Mouse (Mus musculus) embryonic facial prominence, embryonic 15.5 days (tissue): ENCODE measurements around the gene Lefty2. TPM values are rescaled to one million over a fixed set of nuclear protein-coding genes. Genes with fewer than 3 reads are reported as not detected.

Experiments
- ATAC-seq: fragments of 200-750 bp; cut with Nextera tagmentation; 2 replicates; pipeline ENCODE4 v1.8.0; 2017; ENCODE audit warnings: low read depth, moderate TSS enrichment; ENCODE audit not compliant: insufficient number of reproducible peaks, low FRiP score, low TSS enrichment
- H3K27ac ChIP-seq: fragments of 300-500 bp; sonication (generic); replicated peaks from 2 replicates; pipeline ENCODE4 v1.5.1; 2015; ENCODE audit warnings: mild to moderate bottlenecking, inconsistent platforms
- H3K27me3 ChIP-seq: fragments of 300-500 bp; sonication (generic); 2 replicates; pipeline ENCODE4 v1.6.1; 2015; ENCODE audit warnings: inconsistent platforms
- H3K36me3 ChIP-seq: fragments of 300-500 bp; sonication (generic); 2 replicates; pipeline ENCODE4 v1.6.1; 2015; ENCODE audit warnings: mild to moderate bottlenecking, inconsistent platforms
- H3K4me1 ChIP-seq: fragments of 300-500 bp; sonication (generic); 2 replicates; pipeline ENCODE4 v1.6.1; 2015; ENCODE audit warnings: inconsistent platforms
- H3K4me2 ChIP-seq: fragments of 300-500 bp; sonication (generic); replicated peaks from 2 replicates; pipeline ENCODE4 v1.6.1; 2015; ENCODE audit warnings: mild to moderate bottlenecking, inconsistent platforms
- H3K4me3 ChIP-seq: fragments of 300-500 bp; sonication (generic); replicated peaks from 2 replicates; pipeline ENCODE4 v1.5.1; 2015; ENCODE audit warnings: mild to moderate bottlenecking, inconsistent platforms
- H3K9ac ChIP-seq: fragments of 300-500 bp; sonication (generic); 2 replicates; pipeline ENCODE4 v1.6.1; 2015; ENCODE audit warnings: inconsistent platforms
- H3K9me3 ChIP-seq: fragments of 300-500 bp; sonication (generic); replicated peaks from 2 replicates; pipeline ENCODE4 v1.6.1; 2016; ENCODE audit warnings: inconsistent platforms
- WGBS: fragments of 180-500 bp; shearing (Covaris S2); methylation state at CpG from one replicate; pipeline ENCODE4 v1.1.7; 2015; 5-methylcytosine and 5-hydroxymethylcytosine counted together
- polyA plus RNA-seq: library from polyadenylated mRNA; unstranded; fragments of >200 nt; fragmentation: Nextera tagmentation; extraction: Ambion mirVana; gene quantifications from 2 replicates; pipeline ENCODE4 v1.2.1, GENCODE M21; 2015

The Lefty2 gene
- polyA plus RNA-seq, 1 experiment from 2014 or later, result 0.24 TPM

DNA sequence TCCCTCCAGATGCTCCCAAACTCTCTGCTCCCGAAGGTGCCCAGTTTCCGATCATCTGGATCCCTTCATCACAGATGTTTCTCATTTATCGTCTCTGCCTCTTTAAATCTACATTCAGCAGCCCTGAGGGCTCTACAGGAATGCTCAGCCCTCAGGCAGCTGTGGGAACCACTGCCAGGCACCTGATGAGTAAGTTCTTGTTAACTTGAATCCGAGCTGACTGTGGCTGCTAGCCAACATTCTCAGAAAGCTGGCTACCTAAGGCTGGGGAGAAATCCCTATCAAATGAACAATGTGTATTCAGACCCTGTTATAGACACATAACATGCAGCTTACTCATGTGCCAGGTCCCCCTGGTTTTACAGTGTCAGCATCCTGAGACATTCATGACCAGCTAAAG is 20.9 kb downstream of the Lefty2 start:
- Histone ChIP-seq H3K9me3 (no peaks in the 10 kb centered on the region), H3K4me2 (no peak overlapping the region), H3K9ac (no peak overlapping the region), H3K36me3 (no peaks in the 10 kb centered on the region), H3K27me3 (no peaks in the 10 kb centered on the region), H3K4me1 (peaks cover 17% of the 10 kb centered on the region), H3K27ac (peak overlapping the region; percentile 58; the same call in 1 of the 2 replicates), H3K4me3 (no peak overlapping the region)
- ATAC-seq, result peak; percentile 77; the same call in 1 of the 2 replicates
- 16% methylated on average over 4 of the region's 4 CpGs for WGBS

DNA sequence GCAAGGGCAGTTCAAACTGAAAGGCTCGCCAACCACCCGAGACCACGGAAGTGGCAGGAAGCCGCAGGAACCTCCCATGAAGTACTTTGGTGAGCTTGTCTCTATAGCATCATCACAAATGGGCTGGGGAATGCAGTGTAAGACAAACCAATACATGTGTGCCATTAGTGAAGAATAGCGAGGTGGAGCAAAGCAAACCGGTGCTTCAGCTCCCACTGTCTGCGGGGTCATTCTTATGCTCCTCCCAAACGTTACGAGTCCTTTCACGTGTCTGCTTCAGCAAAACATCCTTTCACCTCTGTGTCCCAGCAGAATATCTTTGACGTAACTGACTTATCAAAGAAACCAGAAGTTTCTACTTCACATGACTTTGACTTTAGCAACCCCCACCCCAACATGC is 23.5 kb downstream of the Lefty2 start:
- Histone ChIP-seq H3K9ac (no peak overlapping the region), H3K9me3 (no peaks in the 10 kb centered on the region), H3K27me3 (no peaks in the 10 kb centered on the region), H3K36me3 (no peaks in the 10 kb centered on the region), H3K27ac (no peak overlapping the region), H3K4me1 (peaks cover 16% of the 10 kb centered on the region), H3K4me3 (no peak overlapping the region), H3K4me2 (no peak overlapping the region)
- no peak for ATAC-seq
- WGBS, result 87% methylated on average over 11 of the region's 11 CpGs

DNA sequence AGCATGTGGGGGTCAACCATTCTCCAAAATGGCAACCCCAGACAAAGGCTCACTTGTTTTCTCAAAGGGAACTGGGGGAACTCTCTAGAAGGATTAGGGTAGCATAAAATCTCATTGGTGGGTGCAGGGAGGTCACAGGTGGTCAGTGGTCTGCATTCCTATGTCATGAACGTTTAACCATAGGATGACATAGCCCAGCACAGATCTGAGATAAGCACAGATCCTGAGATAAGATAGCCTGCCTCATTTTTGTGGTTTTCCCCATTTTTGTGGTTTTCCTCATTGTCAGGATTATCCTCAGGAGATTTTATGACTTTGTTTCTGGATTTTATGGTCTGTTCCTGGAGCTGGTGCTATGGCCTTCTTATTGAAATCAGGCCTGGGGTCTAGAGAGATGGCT is 24.1 kb downstream of the Lefty2 start:
- Histone ChIP-seq H3K4me3 (no peak overlapping the region), H3K4me2 (no peak overlapping the region), H3K4me1 (peaks cover 12% of the 10 kb centered on the region), H3K9me3 (no peaks in the 10 kb centered on the region), H3K27me3 (no peaks in the 10 kb centered on the region), H3K36me3 (no peaks in the 10 kb centered on the region), H3K9ac (no peak overlapping the region), H3K27ac (no peak overlapping the region)
- ATAC-seq, result no peak
- 34% methylated on average over 1 of the region's 1 CpGs for WGBS

DNA sequence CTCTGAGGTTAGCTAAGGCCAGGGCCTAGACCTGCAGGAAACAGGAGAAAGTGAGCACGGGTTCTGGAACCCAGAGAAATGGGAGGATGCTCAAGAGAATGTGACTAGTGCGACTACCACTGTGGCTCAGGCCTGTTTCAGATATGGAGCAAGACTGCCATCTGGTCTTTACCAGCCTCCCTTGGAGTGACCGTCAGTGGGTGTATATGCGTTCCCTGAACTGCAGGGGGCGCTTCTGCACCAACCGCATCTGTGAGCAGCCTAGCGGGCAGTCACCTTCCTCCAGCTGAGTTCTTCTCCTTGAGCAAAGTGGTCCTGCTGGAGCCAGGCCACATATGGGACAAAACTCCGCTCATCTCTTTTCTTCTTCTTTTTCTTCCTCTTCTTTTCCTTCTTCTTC is 26.8 kb downstream of the Lefty2 start:
- no peak overlapping the region for H3K4me3 ChIP-seq
- no peaks in the 10 kb centered on the region for H3K4me1 ChIP-seq
- ATAC-seq, result no peak
- no peak overlapping the region for H3K27ac ChIP-seq
- no peak overlapping the region for H3K9ac ChIP-seq
- 32% methylated on average over 8 of the region's 8 CpGs for WGBS
- H3K36me3 ChIP-seq, result no peaks in the 10 kb centered on the region
- no peaks in the 10 kb centered on the region for H3K9me3 ChIP-seq
- no peak overlapping the region for H3K4me2 ChIP-seq
- no peaks in the 10 kb centered on the region for H3K27me3 ChIP-seq

DNA sequence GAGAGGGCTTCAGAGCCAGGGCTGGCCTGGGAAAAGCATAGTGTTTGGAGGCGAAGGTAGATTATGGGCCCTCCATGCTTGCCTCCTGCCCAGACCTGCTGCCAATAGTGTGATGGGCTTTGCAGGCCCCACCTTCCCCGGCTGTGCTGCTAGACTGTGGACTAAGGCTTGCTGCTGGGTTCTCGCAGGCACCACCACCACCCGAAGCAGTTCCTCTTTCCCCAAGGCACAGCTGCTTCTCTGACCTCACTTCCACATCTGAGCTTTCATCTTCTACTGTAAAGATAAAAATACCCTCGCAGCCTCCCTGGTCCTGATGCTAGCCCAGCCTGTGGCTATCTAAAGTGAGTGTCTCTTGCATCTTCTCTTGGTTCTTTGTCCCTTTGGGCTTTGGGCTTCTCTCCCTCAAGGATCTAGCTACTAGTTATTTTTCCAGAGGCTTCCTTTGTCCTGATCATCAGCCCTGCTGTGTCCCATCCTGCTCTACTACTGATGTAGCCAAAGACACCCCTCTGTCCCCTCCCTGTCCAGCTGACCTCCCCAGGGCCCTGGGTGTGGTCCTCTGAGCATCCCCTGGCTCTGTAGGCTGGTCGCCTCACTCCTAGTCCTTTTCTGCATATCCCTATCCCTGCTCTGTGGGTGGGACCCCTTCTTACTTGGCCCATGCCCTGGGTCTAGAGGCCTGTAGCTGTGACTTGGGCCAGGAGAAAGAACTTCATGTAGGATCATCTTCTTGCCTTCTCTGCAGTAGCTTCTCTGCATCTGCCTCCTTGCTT is 29.6 kb downstream of the Lefty2 start:
- no peak overlapping the region for H3K9ac ChIP-seq
- no peak overlapping the region for H3K4me3 ChIP-seq
- WGBS, result 71% methylated on average over 6 of the region's 6 CpGs
- no peaks in the 10 kb centered on the region for H3K9me3 ChIP-seq
- H3K27ac ChIP-seq, result no peak overlapping the region
- H3K4me2 ChIP-seq, result no peak overlapping the region
- no peak for ATAC-seq
- no peaks in the 10 kb centered on the region for H3K36me3 ChIP-seq
- no peaks in the 10 kb centered on the region for H3K4me1 ChIP-seq
- H3K27me3 ChIP-seq, result no peaks in the 10 kb centered on the region

DNA sequence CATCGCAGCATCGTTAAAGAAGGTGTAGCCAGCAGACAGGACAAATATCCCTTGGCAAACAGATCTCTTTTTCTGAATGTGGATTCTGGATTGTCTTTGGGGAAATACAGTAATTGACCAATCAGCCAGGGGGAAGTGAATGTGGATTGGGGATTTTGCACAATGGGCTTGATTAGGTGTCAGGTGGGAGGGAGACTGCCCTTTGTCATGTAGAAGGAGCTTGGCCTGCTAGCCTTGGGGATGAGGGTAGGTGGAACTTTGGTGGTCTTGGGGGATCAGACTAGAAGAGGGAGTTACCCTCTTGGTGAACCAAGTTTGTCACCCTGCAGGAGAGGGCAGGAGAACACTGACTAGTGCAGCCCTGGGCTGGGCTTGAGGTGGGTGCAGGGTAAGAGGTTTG is 31.8 kb downstream of the Lefty2 start:
- no peaks in the 10 kb centered on the region for H3K36me3 ChIP-seq
- no peak for ATAC-seq
- H3K4me1 ChIP-seq, result no peaks in the 10 kb centered on the region
- 56% methylated on average over 2 of the region's 2 CpGs for WGBS
- no peak overlapping the region for H3K4me2 ChIP-seq
- no peak overlapping the region for H3K9ac ChIP-seq
- H3K27me3 ChIP-seq, result no peaks in the 10 kb centered on the region
- no peaks in the 10 kb centered on the region for H3K9me3 ChIP-seq
- H3K27ac ChIP-seq, result no peak overlapping the region
- H3K4me3 ChIP-seq, result no peak overlapping the region

DNA sequence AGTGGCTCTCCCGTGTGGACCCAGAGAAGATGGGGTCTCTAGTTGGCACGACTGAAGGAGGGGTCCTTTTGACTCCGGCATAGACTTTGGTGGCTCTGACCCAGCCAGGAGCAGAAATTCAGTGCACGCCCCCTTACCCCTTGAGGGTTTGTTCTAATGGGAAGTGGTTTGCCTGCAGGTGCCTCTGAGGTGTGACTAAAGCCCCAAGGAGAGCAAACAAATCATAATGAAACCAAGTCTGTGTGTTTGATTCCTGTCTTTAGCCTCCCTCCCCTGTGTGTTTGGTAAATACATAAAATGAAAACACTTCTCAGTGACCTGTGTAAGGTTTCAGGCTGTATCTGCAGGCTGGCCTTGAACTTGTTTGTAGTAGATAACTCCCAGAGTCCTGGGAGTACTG is 33.4 kb downstream of the Lefty2 start:
- H3K27me3 ChIP-seq, result no peaks in the 10 kb centered on the region
- WGBS, result 61% methylated on average over 4 of the region's 4 CpGs
- ATAC-seq, result no peak
- H3K9ac ChIP-seq, result no peak overlapping the region
- no peak overlapping the region for H3K4me2 ChIP-seq
- no peaks in the 10 kb centered on the region for H3K4me1 ChIP-seq
- no peaks in the 10 kb centered on the region for H3K9me3 ChIP-seq
- H3K36me3 ChIP-seq, result no peaks in the 10 kb centered on the region
- H3K4me3 ChIP-seq, result no peak overlapping the region
- no peak overlapping the region for H3K27ac ChIP-seq

DNA sequence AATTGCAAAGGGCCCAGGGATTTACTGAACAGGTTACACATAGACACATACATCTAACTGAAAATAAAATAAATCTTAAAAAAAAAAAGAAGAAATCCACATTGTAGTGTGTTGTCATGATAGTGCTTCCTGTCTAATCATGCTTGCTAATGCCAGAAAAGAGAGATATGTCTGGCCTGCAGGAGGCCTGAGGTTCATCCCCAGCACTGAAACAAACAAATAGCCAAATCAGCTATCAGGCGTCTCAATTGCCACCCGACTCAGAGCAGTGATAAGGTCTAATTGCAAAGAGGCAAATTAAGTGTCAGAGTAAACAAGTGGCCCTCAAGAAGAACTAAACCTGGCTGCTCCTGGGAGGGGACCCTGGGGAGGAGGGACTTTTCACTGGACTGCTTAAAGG is 36.7 kb downstream of the Lefty2 start:
- 44% methylated on average over 2 of the region's 2 CpGs for WGBS
- Histone ChIP-seq H3K4me2 (no peak overlapping the region), H3K27ac (no peak overlapping the region), H3K9me3 (no peaks in the 10 kb centered on the region), H3K36me3 (no peaks in the 10 kb centered on the region), H3K27me3 (peaks cover 14% of the 10 kb centered on the region), H3K4me1 (no peaks in the 10 kb centered on the region), H3K9ac (no peak overlapping the region), H3K4me3 (no peak overlapping the region)
- ATAC-seq, result no peak

DNA sequence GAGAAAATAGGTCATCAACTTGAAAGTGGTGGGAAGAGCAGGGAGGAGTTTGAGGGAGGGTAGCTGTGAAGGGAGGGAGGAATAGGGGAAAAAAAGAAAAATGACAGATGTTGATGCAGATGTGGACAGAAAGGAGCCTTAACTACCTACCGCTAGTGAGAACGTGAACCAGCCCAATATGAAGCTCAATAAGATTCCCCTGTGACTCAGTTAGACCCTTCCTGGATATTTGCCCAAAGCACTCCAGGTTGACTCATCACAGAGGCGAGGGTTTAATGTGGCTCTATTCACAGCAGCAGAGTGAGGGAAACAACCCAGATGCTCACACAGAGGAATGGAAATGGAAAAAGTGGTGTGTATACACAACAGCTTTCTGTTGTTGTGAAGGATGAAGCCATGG is 38.2 kb downstream of the Lefty2 start:
- Histone ChIP-seq H3K9me3 (no peaks in the 10 kb centered on the region), H3K4me3 (no peak overlapping the region), H3K4me1 (no peaks in the 10 kb centered on the region), H3K9ac (no peak overlapping the region), H3K27me3 (peaks cover 29% of the 10 kb centered on the region), H3K36me3 (no peaks in the 10 kb centered on the region), H3K4me2 (no peak overlapping the region), H3K27ac (no peak overlapping the region)
- no peak for ATAC-seq
- 53% methylated on average over 3 of the region's 3 CpGs for WGBS

DNA sequence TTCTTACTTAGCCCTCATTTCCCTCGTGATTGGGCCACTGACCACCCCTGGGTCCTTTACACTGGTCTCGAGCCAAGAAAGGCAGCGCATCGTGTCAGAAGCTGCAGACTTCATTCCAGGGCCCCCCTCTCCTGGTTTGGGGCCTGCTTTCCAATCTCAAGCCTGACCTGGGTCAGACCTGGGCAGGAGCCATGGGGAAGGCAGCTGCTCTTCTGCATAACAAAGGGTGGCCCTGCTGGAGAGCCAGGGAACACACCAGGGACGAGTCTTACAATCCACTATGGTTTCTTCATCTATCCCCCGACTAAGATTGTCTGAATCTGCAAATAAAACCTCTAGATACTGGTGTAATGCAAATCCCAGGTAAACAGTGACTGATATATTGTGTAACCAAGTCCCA is 40.8 kb downstream of the Lefty2 start:
- no peak overlapping the region for H3K27ac ChIP-seq
- 24% methylated on average over 6 of the region's 6 CpGs for WGBS
- H3K9ac ChIP-seq, result no peak overlapping the region
- H3K36me3 ChIP-seq, result no peaks in the 10 kb centered on the region
- no peak overlapping the region for H3K4me2 ChIP-seq
- H3K4me1 ChIP-seq, result no peaks in the 10 kb centered on the region
- ATAC-seq, result no peak
- peaks cover 41% of the 10 kb centered on the region for H3K27me3 ChIP-seq
- no peak overlapping the region for H3K4me3 ChIP-seq
- no peaks in the 10 kb centered on the region for H3K9me3 ChIP-seq

DNA sequence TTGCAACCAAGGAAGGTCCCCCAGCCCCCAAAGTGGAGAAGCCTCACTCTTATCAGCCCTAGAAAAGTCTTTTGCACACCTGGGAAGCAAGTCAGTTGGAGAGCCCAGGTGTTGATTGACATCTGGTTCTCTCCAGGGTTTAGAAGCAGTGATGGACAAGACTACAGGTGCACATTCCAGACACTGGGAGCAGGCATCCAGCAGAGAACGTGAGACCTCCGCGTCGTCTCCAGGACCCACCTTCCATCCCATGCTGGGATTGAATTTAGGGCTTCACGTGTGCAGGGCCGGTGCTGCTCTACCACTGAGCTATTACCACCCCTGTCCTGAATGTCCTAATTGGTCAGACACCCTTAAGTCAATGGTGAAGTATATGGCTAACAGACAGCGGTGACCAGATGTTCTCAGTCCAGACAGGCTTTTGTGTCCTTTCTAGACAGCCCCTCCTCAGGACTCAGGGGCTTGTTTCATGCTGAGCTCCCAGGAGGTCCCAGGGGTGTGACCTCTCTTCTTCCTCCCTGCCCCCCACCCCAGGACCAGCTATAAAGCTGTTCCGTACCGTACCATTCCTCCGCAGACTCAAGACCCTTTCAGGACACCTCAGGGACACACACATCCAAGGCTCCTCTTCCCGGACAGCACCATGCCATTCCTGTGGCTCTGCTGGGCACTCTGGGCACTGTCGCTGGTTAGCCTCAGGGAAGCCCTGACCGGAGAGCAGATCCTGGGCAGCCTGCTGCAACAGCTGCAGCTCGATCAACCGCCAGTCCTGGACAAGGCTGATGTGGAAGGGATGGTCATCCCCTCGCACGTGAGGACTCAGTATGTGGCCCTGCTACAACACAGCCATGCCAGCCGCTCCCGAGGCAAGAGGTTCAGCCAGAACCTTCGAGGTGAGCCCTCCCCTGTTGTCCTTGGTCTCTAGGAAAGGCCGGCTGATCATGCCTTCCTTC is 41.8 kb downstream of the Lefty2 start, which contains the start of gene Lefty1:
Gene Lefty1 (plus strand): TSS at position 556 of the 953 bp plus-strand sequence.
- peaks cover 41% of the 10 kb centered on the region for H3K27me3 ChIP-seq
- no peaks in the 10 kb centered on the region for H3K9me3 ChIP-seq
- H3K9ac ChIP-seq, result no peak within 1 kb of the TSS
- no peak within 1 kb of the TSS for H3K4me3 ChIP-seq
- ATAC-seq, result no peak
- WGBS, result 13% methylated on average over 21 of the region's 21 CpGs
- no peak within 1 kb of the TSS for H3K4me2 ChIP-seq
- no peaks in the 10 kb centered on the region for H3K4me1 ChIP-seq
- H3K36me3 ChIP-seq, result no peaks in the 10 kb centered on the region
- no peak within 1 kb of the TSS for H3K27ac ChIP-seq
